9 mouse cellular contexts compared by ENCODE assay signal in the genomic region with DNA sequence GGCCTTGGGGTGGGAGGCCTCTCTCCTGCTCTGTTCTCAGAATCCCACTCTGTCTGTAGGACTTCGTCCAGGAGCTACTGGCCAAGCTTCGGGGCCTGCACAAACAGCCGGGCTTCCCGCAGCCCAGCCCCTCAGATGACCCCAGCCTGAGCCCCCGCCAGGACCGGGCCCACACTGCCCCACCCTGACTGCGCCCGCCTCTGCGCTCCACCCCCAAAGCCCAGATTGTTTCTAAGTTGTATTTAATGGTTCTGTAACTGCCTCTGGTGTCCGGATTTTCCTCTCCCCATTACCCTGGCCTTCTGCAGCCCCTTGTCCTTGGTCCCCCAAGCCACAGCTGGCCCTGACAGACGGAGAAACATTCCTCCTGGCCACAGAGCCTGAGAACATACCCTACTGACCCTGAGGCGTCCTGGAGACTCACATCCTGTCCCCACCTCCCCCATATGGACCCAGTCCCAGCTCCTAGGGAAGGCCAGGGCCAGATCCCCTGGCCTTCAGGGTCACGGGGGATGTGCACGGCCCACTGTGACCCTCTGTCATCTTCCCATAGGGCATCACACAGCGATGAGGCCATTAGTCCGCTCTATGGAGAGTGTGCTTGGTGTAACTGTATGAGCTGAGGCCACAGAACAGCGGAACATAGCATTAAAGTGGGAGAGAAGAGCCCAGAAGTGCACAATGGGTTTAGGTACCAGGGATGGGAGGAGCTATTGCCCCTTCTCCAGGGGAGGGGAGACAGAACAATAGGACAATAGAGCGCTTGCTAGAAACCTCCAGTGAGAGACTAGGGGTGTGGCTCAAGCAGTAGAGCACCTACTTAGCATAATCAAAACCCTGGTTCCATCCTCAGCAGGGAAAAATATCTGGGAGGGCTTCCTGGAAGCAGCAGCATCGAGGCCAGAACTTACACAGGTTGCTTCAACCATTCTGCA. TPM values are rescaled to one million over a fixed set of nuclear protein-coding genes. Genes with fewer than 3 reads are reported as not detected.
DNase-seq lines count a peak whose midpoint lies in the region; ATAC-seq lines count a peak whose summit lies in the region.
"Had no signal": no experiment of that assay in that cellular context is flagged by ENCODE, and none has a peak within 500 bp of the region (broad histone marks: within the 10 kb centered on the region; RNA-seq: fewer than 3 reads in every experiment).

No protein-coding gene starts in this region.

- no peak overlapping the region for H3K4me2 ChIP-seq in kidney, embryonic 15.5 days
- H3K4me2 ChIP-seq in neural tube, embryonic 11.5 days (ENCODE audit: low read depth): peak overlapping the region; percentile 25; the same call in 1 of the 2 replicates

- 0 out of 2 replicates have a peak, but pooled peaks have one; percentile 30 for ATAC-seq in kidney, embryonic 15.5 days (replicated peaks; ENCODE audit: low FRiP score)
- 0 out of 2 replicates have a peak, but pooled peaks have one; percentile 9 for ATAC-seq in neural tube, embryonic 11.5 days (ENCODE audit: insufficient read depth, low FRiP score, low TSS enrichment)

- no peaks in the 10 kb centered on the region for H3K9me3 ChIP-seq in heart, embryonic 10.5 days
- no peaks in the 10 kb centered on the region for H3K9me3 ChIP-seq in kidney, embryonic 15.5 days (replicated peaks)
- no peaks in the 10 kb centered on the region for H3K9me3 ChIP-seq in neural tube, embryonic 11.5 days (ENCODE audit: control insufficient read depth, low read length)

- H3K27me3 ChIP-seq in heart, embryonic 10.5 days (ENCODE audit: insufficient read depth, poor library complexity, severe bottlenecking): peaks cover 42% of the 10 kb centered on the region
- H3K27me3 ChIP-seq in kidney, embryonic 15.5 days: 0 out of 2 replicates have a peak, but pooled peaks cover 5% of the 10 kb centered on the region
- H3K27me3 ChIP-seq in neural tube, embryonic 11.5 days (ENCODE audit: control insufficient read depth, insufficient read depth, low read length): no peaks in the 10 kb centered on the region

- 35% methylated on average over 19 of the region's 19 CpGs for WGBS in heart, embryonic 10.5 days
- 26% methylated on average over 19 of the region's 19 CpGs for WGBS in kidney, embryonic 15.5 days
- WGBS in neural tube, embryonic 11.5 days: 13% methylated on average over 19 of the region's 19 CpGs

- H3K27ac ChIP-seq in heart, embryonic 10.5 days: peak overlapping the region; percentile 82
- peak overlapping the region; percentile 79 for H3K27ac ChIP-seq in kidney, embryonic 15.5 days
- H3K27ac ChIP-seq in neural tube, embryonic 11.5 days (ENCODE audit: low read depth, low read length): peak overlapping the region; percentile 82
- H3K27ac ChIP-seq: macrophage had no signal

- peaks cover 49% of the 10 kb centered on the region for H3K4me1 ChIP-seq in heart, embryonic 10.5 days
- H3K4me1 ChIP-seq in kidney, embryonic 15.5 days: peaks cover 57% of the 10 kb centered on the region
- H3K4me1 ChIP-seq in neural tube, embryonic 11.5 days (ENCODE audit: control insufficient read depth, insufficient read depth, low read length): peaks cover 40% of the 10 kb centered on the region

- H3K4me3 ChIP-seq in heart, embryonic 10.5 days: peak overlapping the region; percentile 5; the same call in 1 of the 2 replicates
- H3K4me3 ChIP-seq in kidney, embryonic 15.5 days (replicated peaks): no peak overlapping the region
- H3K4me3 ChIP-seq in neural tube, embryonic 11.5 days (ENCODE audit: low read depth, low read length): no peak overlapping the region

- peak; percentile 43 for DNase-seq in adrenal gland, postnatal 10 days
- no peak for DNase-seq in adrenal gland, postnatal 4 days (ENCODE audit: low spot score in 2 of 2)
- peak; percentile 86 for DNase-seq in brain, adult 2 months (ENCODE audit: low read depth, low spot score)
- DNase-seq in heart, embryonic 10.5 days (ENCODE audit: low spot score): no peak
- DNase-seq in neural tube, embryonic 11.5 days (ENCODE audit: low spot score): peak; percentile 39
- DNase-seq in left cerebral cortex, adult 9 months (ENCODE audit: low spot score in 2 of 2): no peak
- no peak for DNase-seq in layer of hippocampus, adult 11-12 months (ENCODE audit: low spot score)

- no peaks in the 10 kb centered on the region for H3K36me3 ChIP-seq in heart, embryonic 10.5 days
- H3K36me3 ChIP-seq in kidney, embryonic 15.5 days: no peaks in the 10 kb centered on the region
- H3K36me3 ChIP-seq in neural tube, embryonic 11.5 days (ENCODE audit: control insufficient read depth, insufficient read depth, low read length): no peaks in the 10 kb centered on the region

- no peak overlapping the region for H3K9ac ChIP-seq in kidney, embryonic 15.5 days
- peak overlapping the region; percentile 42; the same call in 1 of the 2 replicates for H3K9ac ChIP-seq in neural tube, embryonic 11.5 days (ENCODE audit: low read length)

RNA-seq across cellular contexts. Expression of gene Ppp1r14a, which starts 4.3 kb away (rescaled TPM):
- total RNA-seq in adrenal gland, postnatal 10 days (2021): 10 to 100 TPM; 13.8 to 14.3 TPM
- total RNA-seq in adrenal gland, postnatal 4 days (2021): 10 to 100 TPM; 14.3 to 15.0 TPM
- polyA plus RNA-seq in heart, embryonic 10.5 days (2016; fragmentation: Nextera tagmentation; extraction: Ambion mirVana): 6.4 and 13.8 TPM in 2 replicates
- 21.0 and 23.7 TPM in 2 replicates for polyA plus RNA-seq in kidney, embryonic 15.5 days (2015; fragmentation: Nextera tagmentation; extraction: Ambion mirVana)
- polyA plus RNA-seq in neural tube, embryonic 11.5 days (2014; fragmentation: Nextera tagmentation; extraction: Ambion mirVana): 44.2 and 55.8 TPM in 2 replicates
- polyA plus RNA-seq: macrophage had no signal

RNA-seq across cellular contexts. Expression of gene Dpf1, which starts 10.4 kb away (rescaled TPM):
- total RNA-seq in adrenal gland, postnatal 10 days (2021): 1 to 10 TPM; 1.4 to 2.6 TPM
- total RNA-seq in adrenal gland, postnatal 4 days (2021): 1 to 10 TPM; 5.0 to 5.7 TPM
- polyA plus RNA-seq in heart, embryonic 10.5 days (2016; fragmentation: Nextera tagmentation; extraction: Ambion mirVana): 2.5 and 8.7 TPM in 2 replicates
- polyA plus RNA-seq in kidney, embryonic 15.5 days (2015; fragmentation: Nextera tagmentation; extraction: Ambion mirVana): 3.1 and 5.9 TPM in 2 replicates
- polyA plus RNA-seq in neural tube, embryonic 11.5 days (2014; fragmentation: Nextera tagmentation; extraction: Ambion mirVana): 65.2 and 66.7 TPM in 2 replicates

RNA-seq across cellular contexts. Expression of gene Spint2, which starts 11.7 kb away (rescaled TPM):
- 10 to 100 TPM; 33.2 to 36.6 TPM for total RNA-seq in adrenal gland, postnatal 10 days (2021)
- total RNA-seq in adrenal gland, postnatal 4 days (2021): 10 to 100 TPM; 46.1 to 85.1 TPM
- 32.4 and 63.4 TPM in 2 replicates for polyA plus RNA-seq in heart, embryonic 10.5 days (2016; fragmentation: Nextera tagmentation; extraction: Ambion mirVana)
- 236 and 245 TPM in 2 replicates for polyA plus RNA-seq in kidney, embryonic 15.5 days (2015; fragmentation: Nextera tagmentation; extraction: Ambion mirVana)
- 27.0 and 28.1 TPM in 2 replicates for polyA plus RNA-seq in neural tube, embryonic 11.5 days (2014; fragmentation: Nextera tagmentation; extraction: Ambion mirVana)

RNA-seq across cellular contexts. Expression of gene 2200002D01Rik, which starts 45.1 kb away (rescaled TPM):
- 1 to 10 TPM; 2.0 to 2.4 TPM for total RNA-seq in adrenal gland, postnatal 10 days (2021)
- total RNA-seq in adrenal gland, postnatal 4 days (2021): 1 to 10 TPM; 2.4 to 4.5 TPM
- 8.2 and 9.7 TPM in 2 replicates for polyA plus RNA-seq in heart, embryonic 10.5 days (2016; fragmentation: Nextera tagmentation; extraction: Ambion mirVana)
- 7.6 and 11.2 TPM in 2 replicates for polyA plus RNA-seq in kidney, embryonic 15.5 days (2015; fragmentation: Nextera tagmentation; extraction: Ambion mirVana)
- polyA plus RNA-seq in neural tube, embryonic 11.5 days (2014; fragmentation: Nextera tagmentation; extraction: Ambion mirVana): 1.2 and 1.6 TPM in 2 replicates
- polyA plus RNA-seq: macrophage had no signal

RNA-seq across cellular contexts. Expression of gene Yif1b, which starts 55.3 kb away (rescaled TPM):
- total RNA-seq in adrenal gland, postnatal 10 days (2021): 10 to 100 TPM; 77.2 to 81.7 TPM
- 10 to 100 TPM; 48.2 to 49.7 TPM for total RNA-seq in adrenal gland, postnatal 4 days (2021)
- polyA plus RNA-seq in heart, embryonic 10.5 days (2016; fragmentation: Nextera tagmentation; extraction: Ambion mirVana): 126 and 131 TPM in 2 replicates
- polyA plus RNA-seq in kidney, embryonic 15.5 days (2015; fragmentation: Nextera tagmentation; extraction: Ambion mirVana): 122 and 123 TPM in 2 replicates
- 87.3 and 94.1 TPM in 2 replicates for polyA plus RNA-seq in neural tube, embryonic 11.5 days (2014; fragmentation: Nextera tagmentation; extraction: Ambion mirVana)

Comparison
In these comparisons a context has a peak if more than half of its experiments do, and no peak if none do; other contexts are left out.
1. DNase-seq: peak in adrenal gland, postnatal 10 days (single experiment), brain, adult 2 months (single experiment) and neural tube, embryonic 11.5 days (single experiment); none in adrenal gland, postnatal 4 days (0 of 2), heart, embryonic 10.5 days (single experiment), left cerebral cortex, adult 9 months (0 of 2) and layer of hippocampus, adult 11-12 months (single experiment).
2. Peak in every context shown above with its lines, with median percentiles within 50 percentile points of each other: H3K27ac ChIP-seq.